Mouse (Mus musculus) limb, embryonic 12.5 days (tissue): ENCODE results near the gene Syt13. TPM values are rescaled to one million over a fixed set of nuclear protein-coding genes. Genes with fewer than 3 reads are reported as not detected.

Source experiments
- ATAC-seq: fragments of 200-750 bp; cut with Nextera tagmentation; 2 replicates; pipeline ENCODE4 v1.8.0; 2017; ENCODE audit warnings: low read depth, moderate TSS enrichment; ENCODE audit not compliant: insufficient number of reproducible peaks, insufficient read depth, low FRiP score, low TSS enrichment
- H3K27ac ChIP-seq: fragments of 300-500 bp; sonication (generic); 2 replicates; pipeline ENCODE4 v1.5.1; 2016; ENCODE audit warnings: mild to moderate bottlenecking, moderate library complexity
- H3K27me3 ChIP-seq: fragments of 300-500 bp; sonication (generic); 2 replicates; pipeline ENCODE4 v1.6.1; 2016; ENCODE audit warnings: mild to moderate bottlenecking, moderate library complexity
- H3K36me3 ChIP-seq: fragments of 300-500 bp; sonication (generic); 2 replicates; pipeline ENCODE4 v1.6.1; 2016; ENCODE audit warnings: mild to moderate bottlenecking, moderate library complexity
- H3K4me1 ChIP-seq: fragments of 300-500 bp; sonication (generic); replicated peaks from 2 replicates; pipeline ENCODE4 v1.6.1; 2016
- H3K4me2 ChIP-seq: fragments of 300-500 bp; sonication (generic); 2 replicates; pipeline ENCODE4 v1.6.1; 2016; ENCODE audit warnings: mild to moderate bottlenecking, moderate library complexity
- H3K4me3 ChIP-seq: fragments of 300-500 bp; sonication (generic); replicated peaks from 2 replicates; pipeline ENCODE4 v1.5.1; 2016; ENCODE audit warnings: mild to moderate bottlenecking
- H3K9ac ChIP-seq: fragments of 300-500 bp; sonication (generic); replicated peaks from 2 replicates; pipeline ENCODE4 v1.6.1; 2016; ENCODE audit warnings: mild to moderate bottlenecking, moderate library complexity
- H3K9me3 ChIP-seq: fragments of 300-500 bp; sonication (generic); 2 replicates; pipeline ENCODE4 v1.6.1; 2016; ENCODE audit warnings: mild to moderate bottlenecking, moderate library complexity
- WGBS: fragments of 180-500 bp; shearing (Covaris S2); methylation state at CpG from one replicate; pipeline ENCODE4 v1.1.7; 2016; 5-methylcytosine and 5-hydroxymethylcytosine counted together
- polyA plus RNA-seq: library from polyadenylated mRNA; unstranded; fragments of >200 nt; fragmentation: Nextera tagmentation; extraction: Ambion mirVana; gene quantifications from 2 replicates; pipeline ENCODE4 v1.2.1, GENCODE M21; 2016

Gene Syt13
- polyA plus RNA-seq, 1 experiment from 2014 or later: 5.4 TPM

GRCm38 (mm10) chr2:92944356-92944755 lies 29.5 kb downstream of the Syt13 start:
- no peak overlapping the region for H3K4me2 ChIP-seq
- no peaks in the 10 kb centered on the region for H3K9me3 ChIP-seq
- peaks cover 20% of the 10 kb centered on the region for H3K4me1 ChIP-seq
- no peak overlapping the region for H3K4me3 ChIP-seq
- no peaks in the 10 kb centered on the region for H3K36me3 ChIP-seq
- no peak for ATAC-seq
- WGBS: 92% methylated on average over 3 of the region's 3 CpGs
- H3K27ac ChIP-seq: no peak overlapping the region
- H3K9ac ChIP-seq: no peak overlapping the region
- peaks cover 21% of the 10 kb centered on the region; the same call in 1 of the 2 replicates for H3K27me3 ChIP-seq

GRCm38 (mm10) chr2:92945125-92945746 lies 30.3 kb downstream of the Syt13 start:
- Histone ChIP-seq H3K4me3 (no peak overlapping the region), H3K4me1 (peaks cover 23% of the 10 kb centered on the region), H3K36me3 (no peaks in the 10 kb centered on the region), H3K9ac (no peak overlapping the region), H3K4me2 (no peak overlapping the region), H3K27ac (no peak overlapping the region), H3K9me3 (no peaks in the 10 kb centered on the region), H3K27me3 (peaks cover 21% of the 10 kb centered on the region; the same call in 1 of the 2 replicates)
- ATAC-seq: no peak
- WGBS: 92% methylated on average over 11 of the region's 11 CpGs

- WGBS: 88% methylated on average over 11 of the region's 11 CpGs
- H3K4me3 ChIP-seq: no peak overlapping the region
- H3K4me2 ChIP-seq: no peak overlapping the region
- peaks cover 19% of the 10 kb centered on the region; the same call in 1 of the 2 replicates for H3K27me3 ChIP-seq
- peaks cover 23% of the 10 kb centered on the region for H3K4me1 ChIP-seq
- H3K9me3 ChIP-seq: no peaks in the 10 kb centered on the region
- no peak overlapping the region for H3K27ac ChIP-seq
- H3K36me3 ChIP-seq: no peaks in the 10 kb centered on the region
- no peak overlapping the region for H3K9ac ChIP-seq
- ATAC-seq: no peak
Observed at GRCm38 (mm10) chr2:92945824-92946598, 31.1 kb downstream of the Syt13 start.

GRCm38 (mm10) chr2:92947981-92948698 lies 33.2 kb downstream of the Syt13 start:
- Histone ChIP-seq H3K4me3 (no peak overlapping the region), H3K4me2 (peak overlapping the region; percentile 42), H3K9ac (peak overlapping the region; percentile 27; the same call in 1 of the 2 replicates), H3K9me3 (no peaks in the 10 kb centered on the region), H3K27me3 (peaks cover 19% of the 10 kb centered on the region; the same call in 1 of the 2 replicates), H3K4me1 (peaks cover 23% of the 10 kb centered on the region), H3K27ac (no peak overlapping the region), H3K36me3 (no peaks in the 10 kb centered on the region)
- 1% methylated on average over 12 of the region's 12 CpGs for WGBS
- no peak for ATAC-seq

GRCm38 (mm10) chr2:92948699-92949300 lies 33.9 kb downstream of the Syt13 start:
- H3K36me3 ChIP-seq: no peaks in the 10 kb centered on the region
- peaks cover 23% of the 10 kb centered on the region for H3K4me1 ChIP-seq
- H3K4me2 ChIP-seq: no peak overlapping the region
- no peak for ATAC-seq
- H3K27ac ChIP-seq: no peak overlapping the region
- 47% methylated on average over 7 of the region's 7 CpGs for WGBS
- no peak overlapping the region for H3K9ac ChIP-seq
- no peak overlapping the region for H3K4me3 ChIP-seq
- peaks cover 25% of the 10 kb centered on the region for H3K27me3 ChIP-seq
- H3K9me3 ChIP-seq: no peaks in the 10 kb centered on the region

GRCm38 (mm10) chr2:92949518-92949917 lies 34.6 kb downstream of the Syt13 start:
- Histone ChIP-seq H3K9me3 (no peaks in the 10 kb centered on the region), H3K4me2 (no peak overlapping the region), H3K27me3 (peaks cover 25% of the 10 kb centered on the region), H3K36me3 (no peaks in the 10 kb centered on the region), H3K4me1 (peaks cover 23% of the 10 kb centered on the region), H3K9ac (no peak overlapping the region), H3K27ac (no peak overlapping the region), H3K4me3 (no peak overlapping the region)
- 15% methylated on average over 1 of the region's 1 CpGs for WGBS
- ATAC-seq: no peak

- H3K4me1 ChIP-seq: peaks cover 10% of the 10 kb centered on the region
- H3K36me3 ChIP-seq: no peaks in the 10 kb centered on the region
- no peak overlapping the region for H3K27ac ChIP-seq
- no peak overlapping the region for H3K4me3 ChIP-seq
- no peak overlapping the region for H3K9ac ChIP-seq
- 0 out of 2 replicates have a peak, but pooled peaks cover 6% of the 10 kb centered on the region for H3K9me3 ChIP-seq
- no peak overlapping the region for H3K4me2 ChIP-seq
- ATAC-seq: 0 out of 2 replicates have a peak, but pooled peaks have one; percentile 27
- H3K27me3 ChIP-seq: peaks cover 9% of the 10 kb centered on the region
- 92% methylated on average over 17 of the region's 17 CpGs for WGBS
Observed at GRCm38 (mm10) chr2:92953450-92953849, 38.6 kb downstream of the Syt13 start.

- Histone ChIP-seq H3K27me3 (peaks cover 9% of the 10 kb centered on the region), H3K4me1 (0 out of 2 replicates have a peak, but pooled peaks cover under 1% of the 10 kb centered on the region), H3K36me3 (no peaks in the 10 kb centered on the region), H3K4me3 (no peak overlapping the region), H3K4me2 (no peak overlapping the region), H3K27ac (no peak overlapping the region), H3K9ac (no peak overlapping the region), H3K9me3 (0 out of 2 replicates have a peak, but pooled peaks cover 6% of the 10 kb centered on the region)
- no peak for ATAC-seq
- WGBS: 42% methylated on average over 11 of the region's 11 CpGs
Observed at GRCm38 (mm10) chr2:92954404-92955114, 39.7 kb downstream of the Syt13 start.

GRCm38 (mm10) chr2:92956943-92957342 lies 42.0 kb downstream of the Syt13 start:
- Histone ChIP-seq H3K36me3 (no peaks in the 10 kb centered on the region), H3K9ac (no peak overlapping the region), H3K27ac (no peak overlapping the region), H3K4me3 (no peak overlapping the region), H3K4me1 (no peaks in the 10 kb centered on the region), H3K9me3 (0 out of 2 replicates have a peak, but pooled peaks cover 6% of the 10 kb centered on the region), H3K27me3 (peaks cover 9% of the 10 kb centered on the region), H3K4me2 (no peak overlapping the region)
- 90% methylated on average over 2 of the region's 2 CpGs for WGBS
- ATAC-seq: no peak

GRCm38 (mm10) chr2:92958640-92959039 lies 43.7 kb downstream of the Syt13 start:
- H3K4me3 ChIP-seq: no peak overlapping the region
- H3K27ac ChIP-seq: no peak overlapping the region
- H3K9ac ChIP-seq: no peak overlapping the region
- H3K27me3 ChIP-seq: peaks cover 3% of the 10 kb centered on the region; the same call in 1 of the 2 replicates
- H3K4me2 ChIP-seq: no peak overlapping the region
- no peak for ATAC-seq
- WGBS: 87% methylated on average over 4 of the region's 4 CpGs
- no peaks in the 10 kb centered on the region for H3K36me3 ChIP-seq
- 0 out of 2 replicates have a peak, but pooled peaks cover 6% of the 10 kb centered on the region for H3K9me3 ChIP-seq
- no peaks in the 10 kb centered on the region for H3K4me1 ChIP-seq
